Mouse (Mus musculus): ENCODE measurements around the gene Phlda3. TPM values are rescaled to one million over a fixed set of nuclear protein-coding genes. Genes with fewer than 3 reads are reported as not detected.

The Phlda3 gene
- total and polyA plus RNA-seq, 2 experiments from 2014 or later, result 51.1 to 66.4 TPM

DNA sequence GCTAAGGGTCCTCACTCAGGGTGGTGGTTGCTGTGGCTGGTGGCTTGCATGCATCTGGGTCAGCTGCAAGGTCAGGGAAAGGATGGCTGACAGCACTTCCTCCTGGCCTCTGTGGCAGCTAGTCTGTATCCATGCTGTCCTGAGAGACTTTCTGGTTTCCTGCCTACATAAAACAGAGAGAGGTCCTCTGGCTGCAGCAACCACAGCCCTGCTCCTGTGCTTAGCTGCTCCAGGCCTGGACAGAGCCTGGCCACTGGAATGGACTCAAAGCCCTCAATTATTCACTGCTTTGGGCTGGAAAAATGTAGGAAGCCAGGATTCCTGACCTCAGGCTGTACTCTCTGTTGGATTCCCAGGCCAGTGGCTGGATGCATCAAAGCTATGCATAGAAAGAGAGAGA lies 10.7 kb downstream of the Phlda3 start:
- DNase-seq (ENCODE audit: low spot score) (no peak), ATAC-seq (no peak)
- H3K9ac ChIP-seq (replicated peaks; ENCODE audit: low read length), result no peak overlapping the region
- no peaks in the 10 kb centered on the region for H3K36me3 ChIP-seq (ENCODE audit: insufficient read depth, low read length)
- H3K27ac ChIP-seq, result no peak overlapping the region
- H3K9me3 ChIP-seq (ENCODE audit: low read length), result no peaks in the 10 kb centered on the region
- H3K4me1 ChIP-seq (ENCODE audit: insufficient read depth, low read length), result 0 out of 2 replicates have a peak, but pooled peaks cover 6% of the 10 kb centered on the region
- H3K27me3 ChIP-seq (ENCODE audit: insufficient read depth, low read length), result no peaks in the 10 kb centered on the region
- H3K4me2 ChIP-seq (ENCODE audit: low read depth, low read length), result no peak overlapping the region
- no peak overlapping the region for H3K4me3 ChIP-seq (ENCODE audit: low read length)
- no peak for TF ChIP-seq CTCF (IDR thresholded peaks at IDR 0.05; ENCODE audit: low read depth)

DNA sequence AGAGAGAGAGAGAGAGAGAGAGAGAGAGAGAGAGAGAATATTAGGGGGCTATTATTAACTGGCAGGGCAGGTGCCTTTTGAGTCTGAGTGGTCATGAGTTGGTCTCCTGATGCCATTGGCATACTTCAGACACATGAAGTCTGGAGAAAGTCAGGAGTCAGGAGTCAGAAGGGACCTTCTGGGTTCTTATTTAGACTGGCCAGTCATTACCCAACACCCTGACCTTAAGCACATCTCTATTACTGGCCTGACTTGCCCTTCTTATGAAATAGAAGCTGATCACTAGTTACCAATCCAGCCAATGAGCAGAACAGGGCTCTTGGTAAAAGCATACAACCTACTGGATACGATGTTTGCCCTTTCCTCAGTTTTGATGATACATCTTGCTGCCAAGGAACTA lies 11.1 kb downstream of the Phlda3 start:
- DNase-seq (ENCODE audit: low spot score) (no peak), ATAC-seq (no peak)
- Histone ChIP-seq H3K9ac (replicated peaks; ENCODE audit: low read length) (no peak overlapping the region), H3K4me1 (ENCODE audit: insufficient read depth, low read length) (0 out of 2 replicates have a peak, but pooled peaks cover 5% of the 10 kb centered on the region), H3K4me3 (ENCODE audit: low read length) (no peak overlapping the region), H3K27ac (no peak overlapping the region), H3K36me3 (ENCODE audit: insufficient read depth, low read length) (no peaks in the 10 kb centered on the region), H3K9me3 (ENCODE audit: low read length) (no peaks in the 10 kb centered on the region), H3K27me3 (ENCODE audit: insufficient read depth, low read length) (no peaks in the 10 kb centered on the region), H3K4me2 (ENCODE audit: low read depth, low read length) (no peak overlapping the region)
- WGBS, result 100% methylated on average over 1 of the region's 1 CpGs
- TF ChIP-seq CTCF (IDR thresholded peaks at IDR 0.05; ENCODE audit: low read depth), result no peak

DNA sequence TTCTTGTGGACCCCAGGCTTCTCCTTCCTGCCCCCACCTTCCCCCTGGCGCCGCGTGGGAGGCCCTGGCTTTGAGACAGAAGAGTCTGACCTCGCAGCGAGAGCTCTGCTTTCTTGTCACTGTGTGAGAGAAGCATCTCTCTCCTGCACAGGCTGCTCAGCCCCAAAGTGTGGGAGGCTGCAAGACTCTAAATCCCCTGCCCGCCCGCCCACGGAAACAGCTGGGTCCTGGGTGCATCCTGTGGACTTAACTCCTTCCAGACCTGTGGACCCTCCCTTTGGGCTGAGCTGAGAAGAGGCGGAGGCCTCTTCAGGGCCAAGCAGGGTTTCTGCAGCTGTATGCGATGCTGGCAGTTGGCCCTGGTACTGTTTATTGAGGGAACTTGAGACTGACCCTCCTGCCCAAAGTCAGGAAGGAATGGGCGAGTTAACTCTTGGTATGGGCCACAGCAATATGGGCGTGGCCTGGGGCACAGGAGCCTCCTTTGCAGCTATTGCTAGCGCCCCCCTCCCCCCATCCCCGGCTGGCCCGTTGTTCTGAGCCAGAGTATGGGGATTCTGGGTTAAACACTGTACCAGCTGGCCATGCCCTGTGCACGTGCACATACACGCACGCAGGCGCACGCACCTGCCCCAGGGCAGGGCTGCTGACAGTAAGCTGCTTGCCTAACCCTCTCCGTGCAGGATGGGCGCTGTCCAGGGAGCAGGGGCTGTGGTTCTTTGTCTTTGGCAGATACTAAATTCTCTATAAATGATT lies 13.0 kb downstream of the Phlda3 start, which contains the start of gene Tnni1:
Gene Tnni1, plus strand, starts transcription at position 655 of the 756 bp plus-strand sequence.
- no peak for TF ChIP-seq CTCF (IDR thresholded peaks at IDR 0.05; ENCODE audit: low read depth)
- Histone ChIP-seq H3K27me3 (ENCODE audit: insufficient read depth, low read length) (no peaks in the 10 kb centered on the region), H3K4me3 (ENCODE audit: low read length) (no peak within 1 kb of the TSS), H3K9me3 (ENCODE audit: low read length) (no peaks in the 10 kb centered on the region), H3K27ac (no peak within 1 kb of the TSS), H3K9ac (replicated peaks; ENCODE audit: low read length) (no peak within 1 kb of the TSS), H3K4me1 (ENCODE audit: insufficient read depth, low read length) (0 out of 2 replicates have a peak, but pooled peaks cover 3% of the 10 kb centered on the region), H3K4me2 (ENCODE audit: low read depth, low read length) (no peak within 1 kb of the TSS), H3K36me3 (ENCODE audit: insufficient read depth, low read length) (no peaks in the 10 kb centered on the region)
- 27% methylated on average over 22 of the region's 22 CpGs for WGBS
- DNase-seq (ENCODE audit: low spot score) (peak; percentile 39), ATAC-seq (peak; percentile 30; the same call in 1 of the 2 replicates)

DNA sequence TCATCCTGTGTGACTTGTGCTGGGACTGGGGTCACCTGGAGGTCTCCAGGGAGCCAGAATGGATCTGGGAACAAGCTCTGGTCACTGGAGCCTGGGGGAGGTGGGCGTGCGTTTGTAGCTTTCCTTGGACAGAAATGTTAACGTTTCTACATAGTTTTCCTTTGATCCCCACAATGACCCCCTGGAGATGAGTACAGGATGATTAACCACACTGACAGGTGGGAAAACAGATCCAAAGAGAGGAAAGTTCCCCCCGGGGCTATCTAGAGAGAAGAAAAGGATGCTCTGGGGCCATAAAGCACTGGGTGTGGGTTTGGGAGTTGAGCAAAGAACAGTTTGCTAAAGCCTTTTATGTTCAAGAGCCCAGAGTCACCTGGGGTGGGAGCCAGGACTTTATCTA lies 14.7 kb downstream of the Phlda3 start:
- Histone ChIP-seq H3K9ac (replicated peaks; ENCODE audit: low read length) (no peak overlapping the region), H3K36me3 (ENCODE audit: insufficient read depth, low read length) (no peaks in the 10 kb centered on the region), H3K27me3 (ENCODE audit: insufficient read depth, low read length) (no peaks in the 10 kb centered on the region), H3K4me1 (ENCODE audit: insufficient read depth, low read length) (0 out of 2 replicates have a peak, but pooled peaks cover 3% of the 10 kb centered on the region), H3K9me3 (ENCODE audit: low read length) (no peaks in the 10 kb centered on the region), H3K4me2 (ENCODE audit: low read depth, low read length) (no peak overlapping the region), H3K4me3 (ENCODE audit: low read length) (no peak overlapping the region), H3K27ac (no peak overlapping the region)
- no peak for TF ChIP-seq CTCF (IDR thresholded peaks at IDR 0.05; ENCODE audit: low read depth)
- DNase-seq (ENCODE audit: low spot score) (no peak), ATAC-seq (no peak)
- WGBS, result 55% methylated on average over 4 of the region's 4 CpGs

DNA sequence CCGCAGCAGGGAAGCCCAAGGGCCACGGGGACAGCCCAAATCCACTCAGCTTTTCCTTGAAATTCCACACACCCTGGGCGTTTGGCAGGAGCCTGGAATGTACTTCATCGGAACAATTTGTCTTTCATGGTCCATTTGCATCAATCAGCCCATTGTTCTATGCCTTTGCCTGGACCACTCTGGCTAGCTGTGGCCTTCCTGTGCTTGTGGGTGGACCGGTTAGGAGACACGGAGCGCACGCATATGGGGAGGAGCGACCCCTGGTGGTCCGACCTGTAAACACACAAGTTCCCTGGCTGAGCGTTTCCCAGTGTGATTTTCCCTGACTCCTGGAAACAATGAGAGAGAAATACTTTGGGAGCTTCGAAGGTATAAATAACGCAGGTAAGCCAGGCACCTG lies 15.3 kb downstream of the Phlda3 start:
- ATAC-seq (peak; percentile 73), DNase-seq (ENCODE audit: low spot score) (peak; percentile 85)
- Histone ChIP-seq H3K4me1 (ENCODE audit: insufficient read depth, low read length) (0 out of 2 replicates have a peak, but pooled peaks cover 3% of the 10 kb centered on the region), H3K4me3 (ENCODE audit: low read length) (no peak overlapping the region), H3K27ac (no peak overlapping the region), H3K4me2 (ENCODE audit: low read depth, low read length) (no peak overlapping the region), H3K9ac (replicated peaks; ENCODE audit: low read length) (no peak overlapping the region), H3K9me3 (ENCODE audit: low read length) (no peaks in the 10 kb centered on the region), H3K27me3 (ENCODE audit: insufficient read depth, low read length) (no peaks in the 10 kb centered on the region), H3K36me3 (ENCODE audit: insufficient read depth, low read length) (no peaks in the 10 kb centered on the region)
- peak; percentile 94 for TF ChIP-seq CTCF (IDR thresholded peaks at IDR 0.05; ENCODE audit: low read depth)
- 10% methylated on average over 13 of the region's 13 CpGs for WGBS

DNA sequence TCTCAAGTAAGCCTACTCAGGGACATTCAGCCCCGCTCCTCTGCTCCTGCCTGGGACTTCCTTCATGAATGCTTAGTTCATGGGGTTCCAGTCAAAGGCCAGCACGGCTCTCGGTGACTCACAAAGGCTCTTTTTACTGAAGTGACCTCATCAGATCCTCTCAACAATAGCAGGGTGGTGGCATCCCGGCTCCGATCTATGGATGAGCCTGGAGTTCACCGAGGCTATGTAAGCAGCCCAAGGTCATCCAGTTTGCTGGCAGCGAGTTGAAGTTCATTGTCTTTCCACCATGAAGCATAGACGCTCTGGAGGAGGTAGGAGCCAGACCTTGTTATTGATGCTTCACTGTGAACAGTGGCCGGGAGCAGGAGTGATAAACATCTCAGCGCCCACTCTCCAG lies 16.9 kb downstream of the Phlda3 start:
- Histone ChIP-seq H3K9ac (replicated peaks; ENCODE audit: low read length) (no peak overlapping the region), H3K27ac (no peak overlapping the region), H3K9me3 (ENCODE audit: low read length) (no peaks in the 10 kb centered on the region), H3K36me3 (ENCODE audit: insufficient read depth, low read length) (no peaks in the 10 kb centered on the region), H3K4me1 (ENCODE audit: insufficient read depth, low read length) (0 out of 2 replicates have a peak, but pooled peaks cover 3% of the 10 kb centered on the region), H3K27me3 (ENCODE audit: insufficient read depth, low read length) (no peaks in the 10 kb centered on the region), H3K4me2 (ENCODE audit: low read depth, low read length) (no peak overlapping the region), H3K4me3 (ENCODE audit: low read length) (no peak overlapping the region)
- ATAC-seq (no peak), DNase-seq (ENCODE audit: low spot score) (no peak)
- 19% methylated on average over 10 of the region's 10 CpGs for WGBS
- TF ChIP-seq CTCF (IDR thresholded peaks at IDR 0.05; ENCODE audit: low read depth), result no peak

DNA sequence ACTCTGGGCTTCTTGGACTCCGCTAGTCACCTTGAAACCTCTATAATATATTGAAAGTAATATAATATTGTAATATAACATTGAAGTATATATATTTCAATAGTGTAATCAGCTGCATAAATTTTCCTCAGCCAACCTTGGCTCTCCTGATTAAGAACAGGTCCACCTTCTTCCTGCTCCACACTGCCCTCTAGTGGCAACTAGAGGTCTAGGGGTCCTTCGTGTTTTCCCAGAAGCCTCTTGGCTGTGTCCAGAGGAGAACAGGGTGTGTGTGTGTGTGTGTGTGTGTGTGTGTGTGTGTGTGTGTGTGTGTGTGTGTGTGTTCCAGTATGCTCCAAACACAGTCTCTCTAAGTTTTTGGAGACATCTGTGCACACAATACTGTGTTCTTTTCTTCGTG lies 21.9 kb downstream of the Phlda3 start:
- DNase-seq (ENCODE audit: low spot score) (peak; percentile 86), ATAC-seq (peak; percentile 61)
- H3K4me3 ChIP-seq (ENCODE audit: low read length), result no peak overlapping the region
- H3K27ac ChIP-seq, result no peak overlapping the region
- no peaks in the 10 kb centered on the region for H3K27me3 ChIP-seq (ENCODE audit: insufficient read depth, low read length)
- no peaks in the 10 kb centered on the region for H3K9me3 ChIP-seq (ENCODE audit: low read length)
- no peaks in the 10 kb centered on the region for H3K36me3 ChIP-seq (ENCODE audit: insufficient read depth, low read length)
- peak; percentile 85 for TF ChIP-seq CTCF (IDR thresholded peaks at IDR 0.05; ENCODE audit: low read depth)
- H3K4me2 ChIP-seq (ENCODE audit: low read depth, low read length), result no peak overlapping the region
- no peak overlapping the region for H3K9ac ChIP-seq (replicated peaks; ENCODE audit: low read length)
- 54% methylated on average over 3 of the region's 3 CpGs for WGBS
- no peaks in the 10 kb centered on the region for H3K4me1 ChIP-seq (ENCODE audit: insufficient read depth, low read length)

All from hindbrain, postnatal 0 days (tissue).